Mouse (Mus musculus) frontal cortex, postnatal 10 days (tissue): ENCODE measurements at regions not wholly inside any gene's neighbourhood (a gene's known extent, or its start where the extent isn't known, plus 50 kb on each side); places are given as distances from the start of the nearest gene placed in this dataset.

Experiments used
- DNase-seq, 2 experiments: peaks; one replicate each; pipeline ENCODE4 v3.0.0; 2022; ENCODE audit warnings: low spot score in 2 of 2, mixed read lengths in 1 of 2

DNA sequence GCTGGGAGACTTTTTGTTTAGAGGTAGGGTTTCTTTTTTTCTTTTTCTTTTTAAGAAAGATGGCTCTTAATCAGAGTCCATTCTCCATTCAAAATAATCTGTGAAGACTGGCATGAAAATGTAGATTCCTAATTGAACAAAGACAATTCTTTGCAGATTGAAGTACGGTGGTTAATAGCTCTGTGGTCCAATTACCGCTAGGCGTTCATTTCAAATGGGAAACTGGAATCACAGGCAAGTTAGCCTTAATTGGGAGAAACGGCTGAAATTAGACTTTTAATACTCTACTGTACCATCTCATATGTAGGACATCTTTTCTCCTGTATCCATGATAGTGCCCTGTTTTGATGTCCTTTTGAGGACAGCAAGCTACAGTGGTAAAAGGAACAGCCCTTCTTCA lies 61.2 kb downstream of the Ascl1 start:
- DNase-seq = no peak

GRCm38 (mm10) chr10:87419940-87420385 lies 73.5 kb downstream of the Ascl1 start:
- no peak for DNase-seq

DNA sequence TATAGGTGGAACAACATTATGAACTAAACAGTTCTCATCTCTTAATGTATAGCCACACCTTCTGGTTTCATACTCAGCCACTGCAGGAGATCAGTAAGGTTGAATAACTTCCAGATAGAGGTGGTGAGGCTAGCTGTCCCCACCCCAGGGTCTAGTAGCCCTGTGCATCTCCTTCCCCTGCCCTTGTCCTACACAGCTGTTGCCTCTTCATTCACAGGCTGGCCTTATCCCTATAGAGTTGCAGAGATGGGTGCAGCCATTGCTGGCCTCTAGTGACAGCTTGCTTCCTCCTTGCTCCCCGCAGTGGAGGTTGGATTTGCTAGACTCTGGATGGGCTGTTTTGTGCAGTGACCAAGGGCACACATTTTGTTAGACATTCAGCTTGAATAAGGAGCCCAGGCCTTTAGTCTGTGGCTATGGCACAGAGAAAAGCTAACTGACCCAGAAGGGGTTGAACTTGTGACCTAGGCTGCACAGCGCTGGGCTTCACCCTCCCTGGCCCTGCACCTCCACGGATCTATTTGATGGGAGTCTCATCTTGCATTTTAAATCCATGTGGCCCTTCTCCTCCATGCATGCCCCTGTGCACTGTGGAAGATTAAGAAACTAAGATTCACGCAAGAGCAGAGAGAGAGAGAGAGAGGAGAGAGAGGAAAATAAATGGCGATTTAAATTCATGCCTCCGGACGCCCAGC lies 74.1 kb downstream of the Ascl1 start:
- DNase-seq = no peak

- no peak for DNase-seq
These were observed 99.1 kb downstream of the Ascl1 start for GRCm38 (mm10) chr10:87394296-87394921.

DNA sequence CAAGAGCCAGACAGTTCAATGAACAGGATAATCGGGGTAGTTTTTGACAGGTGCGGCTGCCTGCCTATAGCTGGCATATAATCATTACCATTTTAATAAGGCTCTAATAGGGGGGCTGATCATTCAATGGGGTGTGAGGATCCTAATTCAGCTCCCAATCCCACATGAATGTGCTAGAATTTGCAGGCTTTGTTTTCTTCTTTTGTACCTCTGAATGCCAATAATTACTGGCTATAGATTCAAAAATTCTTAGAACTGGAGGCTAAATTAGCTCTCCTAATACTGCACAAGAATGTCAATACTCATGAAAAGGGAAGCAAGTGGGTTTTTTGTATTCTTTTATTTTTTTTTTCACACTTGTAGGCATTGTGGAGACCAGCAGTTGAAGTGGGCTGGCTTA lies 104.3 kb downstream of the Ascl1 start:
- DNase-seq = no peak

DNA sequence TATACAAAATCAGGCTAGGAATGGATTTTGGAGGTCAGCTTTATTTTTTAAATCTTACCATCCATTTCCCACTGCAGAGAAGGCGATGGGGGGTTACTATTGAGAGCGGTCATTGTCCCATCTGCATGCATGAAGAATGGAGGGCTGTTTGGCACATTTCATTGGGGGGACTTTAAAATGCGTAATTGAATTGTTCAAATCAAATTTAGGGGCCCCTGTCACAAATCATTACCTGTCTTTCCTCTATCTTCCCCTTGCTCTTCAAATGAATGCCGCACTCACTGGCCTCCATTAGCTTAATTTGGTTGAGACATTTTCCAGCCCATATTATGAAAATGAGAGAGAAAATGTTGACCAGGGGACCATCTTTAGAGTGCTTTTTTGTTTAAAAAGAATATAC lies 108.2 kb downstream of the Ascl1 start:
- no peak for DNase-seq

DNA sequence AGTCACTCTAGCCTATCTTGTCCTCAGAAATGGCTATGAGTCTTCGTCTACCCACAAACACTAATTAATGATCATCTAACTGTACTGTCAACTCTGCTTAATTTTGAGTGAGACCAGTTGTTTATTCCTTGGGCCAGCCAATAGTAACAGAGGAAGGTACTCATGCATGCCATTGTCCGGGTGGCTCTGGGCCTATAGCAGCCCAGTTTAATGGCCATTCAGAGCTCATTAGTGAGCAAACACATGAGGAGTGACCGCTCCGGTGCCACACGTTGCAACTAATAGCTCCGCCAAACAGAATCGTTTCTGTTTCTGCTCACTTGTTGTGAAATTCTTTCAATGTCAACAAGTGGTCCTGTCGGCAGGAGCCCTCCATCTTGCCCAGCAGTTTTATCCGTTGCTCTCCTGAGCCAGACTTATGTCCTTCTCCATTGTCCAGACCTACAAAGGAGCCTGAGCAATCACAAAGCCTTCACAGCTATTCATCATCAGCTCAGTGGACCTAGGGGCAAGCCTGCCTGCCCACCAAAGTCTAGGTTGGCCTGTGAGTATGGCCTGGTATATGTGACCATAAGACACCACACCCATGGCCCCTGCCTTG lies 108.8 kb downstream of the Ascl1 start:
- no peak for DNase-seq

- peak in 1 of 2 experiments; percentile 7 for DNase-seq
These were observed 141.9 kb downstream of the Ascl1 start for GRCm38 (mm10) chr10:87351400-87352172.

DNA sequence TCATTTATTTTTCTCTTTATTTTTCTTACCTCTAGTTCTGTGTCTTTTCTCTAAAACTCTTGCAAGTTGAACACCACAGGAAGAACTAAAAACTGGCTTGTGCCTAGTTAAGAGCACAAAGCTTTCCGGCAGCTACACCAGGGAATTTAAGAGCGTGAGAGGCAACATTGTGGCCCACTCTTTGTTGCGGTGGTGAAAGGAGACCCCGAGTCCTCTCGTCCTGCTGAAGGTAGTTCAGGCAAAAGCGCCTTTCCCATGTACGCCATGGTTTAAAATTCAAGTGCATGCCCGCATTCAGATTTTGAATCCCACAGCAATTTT lies 142.4 kb downstream of the Ascl1 start:
- no peak for DNase-seq

DNA sequence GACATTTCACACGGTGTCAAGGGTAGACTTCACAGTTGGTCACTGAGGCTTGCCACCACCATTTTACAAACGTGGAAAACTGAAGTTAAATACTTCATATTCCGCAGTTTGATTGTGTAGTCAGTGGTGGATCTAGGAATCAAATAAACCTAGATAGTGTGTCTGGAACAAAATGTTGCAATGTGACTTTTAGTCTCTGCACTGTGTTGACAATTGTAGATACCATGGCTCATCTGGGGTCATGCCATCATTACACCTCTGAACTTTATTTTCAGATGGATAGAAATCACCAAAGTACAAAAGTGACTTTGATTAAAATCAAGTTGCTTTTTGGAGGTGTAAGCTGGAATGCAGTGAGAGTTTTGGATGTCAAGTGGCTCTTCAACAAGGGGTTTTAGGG lies 158.3 kb downstream of the Ascl1 start:
- DNase-seq = no peak

- DNase-seq = no peak
These were observed 160.1 kb downstream of the Ascl1 start for GRCm38 (mm10) chr10:87333311-87333710.

- no peak for DNase-seq
These were observed 164.0 kb downstream of the Ascl1 start for GRCm38 (mm10) chr10:87329471-87329870.

DNA sequence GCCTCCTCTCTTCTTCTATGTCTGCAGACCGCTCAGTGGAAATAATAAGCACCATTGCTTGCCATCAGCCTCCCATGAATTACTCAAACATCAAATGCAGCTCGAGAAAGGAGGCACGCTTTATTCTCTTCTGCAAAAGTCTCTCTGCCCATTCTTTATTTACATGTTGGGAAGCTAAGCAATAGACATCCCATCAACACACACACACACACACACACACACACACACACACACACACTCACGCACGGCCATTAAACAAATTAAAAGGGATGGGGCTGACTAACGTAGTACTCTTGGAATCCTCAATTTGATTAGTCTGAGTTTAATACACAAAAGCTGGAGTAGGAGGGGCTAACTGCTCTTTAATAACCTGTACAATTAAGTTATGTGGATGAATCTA lies 167.7 kb downstream of the Ascl1 start:
- no peak for DNase-seq

DNA sequence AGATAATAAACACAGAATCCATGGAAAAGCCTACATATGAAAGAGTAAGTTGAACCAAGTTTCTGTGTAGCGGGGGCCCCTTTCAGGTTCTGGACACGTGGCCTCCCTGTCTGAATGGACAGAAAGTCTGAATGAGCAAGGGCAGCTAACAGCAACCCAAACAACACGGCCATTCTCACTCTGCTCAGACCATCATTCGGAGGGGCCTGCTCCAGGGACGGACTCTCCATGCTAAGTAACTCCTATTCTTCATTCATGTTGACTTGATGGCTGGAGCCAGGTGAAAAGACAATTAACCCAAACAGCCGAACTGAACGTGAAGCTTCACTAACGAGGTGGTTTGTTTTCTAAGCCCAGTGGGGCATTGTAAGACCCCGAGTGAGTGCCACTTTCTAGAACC lies 168.3 kb downstream of the Ascl1 start:
- no peak for DNase-seq

GRCm38 (mm10) chr10:87309601-87310062 lies 183.8 kb downstream of the Ascl1 start:
- no peak for DNase-seq

GRCm38 (mm10) chr10:87308815-87309396 lies 184.6 kb downstream of the Ascl1 start:
- DNase-seq = no peak

DNA sequence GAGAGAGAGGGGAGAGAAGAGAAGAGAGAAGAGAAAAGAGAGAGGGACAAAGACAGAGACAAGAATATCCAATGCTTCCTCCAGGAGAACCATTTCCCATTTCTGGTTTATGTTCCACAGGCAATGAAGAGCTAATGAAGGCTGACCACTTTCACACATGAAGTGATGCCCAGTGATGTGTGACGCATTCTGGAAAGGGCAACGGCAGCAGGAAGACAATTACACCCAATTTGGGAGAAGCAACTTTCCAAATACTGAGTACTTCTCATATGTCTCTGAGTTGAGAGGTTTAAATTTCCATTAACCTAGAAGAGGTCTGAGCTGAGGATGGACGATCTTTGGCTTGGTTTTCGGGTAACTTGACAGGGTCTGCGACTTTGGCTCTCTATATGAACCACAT lies 196.3 kb downstream of the Ascl1 start:
- DNase-seq = no peak

- no peak for DNase-seq
These were observed 200.1 kb downstream of the Ascl1 start for GRCm38 (mm10) chr10:87293317-87293716.

GRCm38 (mm10) chr10:87286831-87287230 lies 206.6 kb downstream of the Ascl1 start:
- DNase-seq = no peak

DNA sequence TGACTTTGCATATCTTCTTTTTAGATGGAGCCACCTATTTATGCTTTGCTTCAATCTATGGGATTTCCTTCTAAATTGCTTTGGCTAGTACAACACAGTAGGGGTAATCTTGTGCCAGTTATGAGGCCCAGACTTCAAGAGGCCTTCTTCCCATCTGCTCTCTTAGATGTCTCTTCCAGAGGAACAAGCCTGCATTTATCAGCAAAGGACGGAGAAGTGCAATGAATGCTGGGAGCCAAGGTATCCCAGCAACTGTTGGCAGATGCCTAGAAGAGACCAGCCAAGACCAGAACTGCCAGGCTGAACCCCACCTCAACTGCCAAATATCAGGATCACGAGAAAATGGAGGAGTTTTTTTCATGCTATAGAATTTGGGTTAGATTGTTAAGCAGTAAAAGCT lies 209.2 kb downstream of the Ascl1 start:
- no peak for DNase-seq
